Mouse (Mus musculus): ENCODE results near the gene Pde4c. TPM values are rescaled to one million over a fixed set of nuclear protein-coding genes. Genes with fewer than 3 reads are reported as not detected.

Pde4c gene
- total RNA-seq, 1 experiment from 2014 or later = 0.10 TPM

GRCm38 (mm10) chr8:70715086-70715485, 8.4 kb upstream of the Pde4c start:
- ATAC-seq (replicated peaks; ENCODE audit: insufficient number of reproducible peaks, low FRiP score, low TSS enrichment, poor library complexity, severe bottlenecking) = no peak

GRCm38 (mm10) chr8:70716521-70717400, 6.8 kb upstream of the Pde4c start:
- ATAC-seq (replicated peaks; ENCODE audit: insufficient number of reproducible peaks, low FRiP score, low TSS enrichment, poor library complexity, severe bottlenecking) = no peak

GRCm38 (mm10) chr8:70718297-70718696, 5.2 kb upstream of the Pde4c start, which contains the start of gene Gm3336:
Gene Gm3336 (plus strand): TSS chr8:70718543.
- no peak; the same call in 1 of the 2 replicates for ATAC-seq (replicated peaks; ENCODE audit: insufficient number of reproducible peaks, low FRiP score, low TSS enrichment, poor library complexity, severe bottlenecking)

- ATAC-seq (replicated peaks; ENCODE audit: insufficient number of reproducible peaks, low FRiP score, low TSS enrichment, poor library complexity, severe bottlenecking) = peak; percentile 66
Measured at GRCm38 (mm10) chr8:70719796-70720270, 3.7 kb upstream of the Pde4c start.

- peak; percentile 45; the same call in 1 of the 2 replicates for ATAC-seq (replicated peaks; ENCODE audit: insufficient number of reproducible peaks, low FRiP score, low TSS enrichment, poor library complexity, severe bottlenecking)
Measured at GRCm38 (mm10) chr8:70720739-70721138, 2.8 kb upstream of the Pde4c start.

GRCm38 (mm10) chr8:70721601-70722000, 1.9 kb upstream of the Pde4c start:
- ATAC-seq (replicated peaks; ENCODE audit: insufficient number of reproducible peaks, low FRiP score, low TSS enrichment, poor library complexity, severe bottlenecking) = no peak

- no peak for ATAC-seq (replicated peaks; ENCODE audit: insufficient number of reproducible peaks, low FRiP score, low TSS enrichment, poor library complexity, severe bottlenecking)
Measured at GRCm38 (mm10) chr8:70724216-70724615, 696 bp downstream of the Pde4c start.

GRCm38 (mm10) chr8:70725792-70726447, 2.4 kb downstream of the Pde4c start:
- no peak for ATAC-seq (replicated peaks; ENCODE audit: insufficient number of reproducible peaks, low FRiP score, low TSS enrichment, poor library complexity, severe bottlenecking)

GRCm38 (mm10) chr8:70726721-70727120, 3.2 kb downstream of the Pde4c start:
- ATAC-seq (replicated peaks; ENCODE audit: insufficient number of reproducible peaks, low FRiP score, low TSS enrichment, poor library complexity, severe bottlenecking) = no peak

GRCm38 (mm10) chr8:70729808-70730475, 6.4 kb downstream of the Pde4c start:
- peak; percentile 54; the same call in 1 of the 2 replicates for ATAC-seq (replicated peaks; ENCODE audit: insufficient number of reproducible peaks, low FRiP score, low TSS enrichment, poor library complexity, severe bottlenecking)

- ATAC-seq (replicated peaks; ENCODE audit: insufficient number of reproducible peaks, low FRiP score, low TSS enrichment, poor library complexity, severe bottlenecking) = peak; percentile 85
Measured at GRCm38 (mm10) chr8:70730956-70731355, 7.4 kb downstream of the Pde4c start.

GRCm38 (mm10) chr8:70737705-70738104, 14.2 kb downstream of the Pde4c start:
- ATAC-seq (replicated peaks; ENCODE audit: insufficient number of reproducible peaks, low FRiP score, low TSS enrichment, poor library complexity, severe bottlenecking) = no peak

- no peak for ATAC-seq (replicated peaks; ENCODE audit: insufficient number of reproducible peaks, low FRiP score, low TSS enrichment, poor library complexity, severe bottlenecking)
Measured at GRCm38 (mm10) chr8:70738211-70738610, 14.7 kb downstream of the Pde4c start.

GRCm38 (mm10) chr8:70741661-70742060, 18.1 kb downstream of the Pde4c start:
- ATAC-seq (replicated peaks; ENCODE audit: insufficient number of reproducible peaks, low FRiP score, low TSS enrichment, poor library complexity, severe bottlenecking) = no peak

GRCm38 (mm10) chr8:70742176-70742575, 18.7 kb downstream of the Pde4c start:
- ATAC-seq (replicated peaks; ENCODE audit: insufficient number of reproducible peaks, low FRiP score, low TSS enrichment, poor library complexity, severe bottlenecking) = no peak

GRCm38 (mm10) chr8:70742981-70743655, 19.6 kb downstream of the Pde4c start:
- ATAC-seq (replicated peaks; ENCODE audit: insufficient number of reproducible peaks, low FRiP score, low TSS enrichment, poor library complexity, severe bottlenecking) = no peak

GRCm38 (mm10) chr8:70743656-70744590, 20.4 kb downstream of the Pde4c start:
- ATAC-seq (replicated peaks; ENCODE audit: insufficient number of reproducible peaks, low FRiP score, low TSS enrichment, poor library complexity, severe bottlenecking) = no peak

- no peak for ATAC-seq (replicated peaks; ENCODE audit: insufficient number of reproducible peaks, low FRiP score, low TSS enrichment, poor library complexity, severe bottlenecking)
Measured at GRCm38 (mm10) chr8:70744806-70745205, 21.3 kb downstream of the Pde4c start.

Measured in monocyte, adult 5-6 weeks (primary cell).